Mouse (Mus musculus): Measurements from ENCODE around the gene Nrcam. TPM values are rescaled to one million over a fixed set of nuclear protein-coding genes. Genes with fewer than 3 reads are reported as not detected.

Nrcam gene
- polyA plus RNA-seq, 1 experiment from 2014 or later = 102 TPM

Other genes with a start within 250 kb of the Nrcam start
- 32.4 and 33.0 TPM in 2 replicates for gene Dnajb9, start 118.6 kb upstream of the Nrcam start, polyA plus RNA-seq (2015; fragmentation: Nextera tagmentation; extraction: Ambion mirVana)
- 120 and 133 TPM in 2 replicates for gene Pnpla8, start 107.5 kb upstream of the Nrcam start, polyA plus RNA-seq (2015; fragmentation: Nextera tagmentation; extraction: Ambion mirVana)

Data from neural tube, embryonic 15.5 days (tissue).